Mouse (Mus musculus) left cerebral cortex, adult 2 months (tissue): ENCODE measurements around the gene 4930415O20Rik. TPM values are rescaled to one million over a fixed set of nuclear protein-coding genes. Genes with fewer than 3 reads are reported as not detected.

Experiments
- DNase-seq, 2 experiments: peaks; one replicate each; pipeline ENCODE4 v3.0.0; 2021 to 2022; ENCODE audit warnings: low spot score in 2 of 2, mixed read lengths in 1 of 2; ENCODE audit errors: extremely low spot score in 1 of 2
- H3K27ac ChIP-seq: fragments of 200-600 bp; 2 replicates; pipeline ENCODE4 v1.8.1; 2022
- H3K4me3 ChIP-seq: fragments of 200-600 bp; 2 replicates; pipeline ENCODE4 v1.8.1; 2022
- CTCF ChIP-seq: fragments of 200-600 bp; IDR thresholded peaks from 2 replicates; pipeline ENCODE4 v1.8.1; 2022; ENCODE audit warnings: antibody characterized with exemption, mild to moderate bottlenecking, moderate library complexity
- intact Hi-C: fragments of 180-260 bp; cut with DNase I; formaldehyde crosslinking; loops from one replicate; pipeline ENCODE4 v1.15.1; 2025
- total RNA-seq, 2 experiments: library from RNA; stranded (reverse); gene quantifications; 2 replicates each; pipeline ENCODE4 v1.2.3; 2021

Gene 4930415O20Rik
- total RNA-seq, 2 experiments from 2014 or later: not detected

- no peak for TF ChIP-seq CTCF
- Histone ChIP-seq H3K4me3 (peak overlapping the region; percentile 64), H3K27ac (peak overlapping the region; percentile 80)
- peak; percentile 70 for DNase-seq
- intact Hi-C loops: no loop called here
Measured at GRCm38 (mm10) chr15:98636517-98636916, 65.7 kb downstream of the 4930415O20Rik start.

GRCm38 (mm10) chr15:98637155-98637554 lies 66.4 kb downstream of the 4930415O20Rik start:
- no peak for DNase-seq
- Histone ChIP-seq H3K4me3 (peak overlapping the region; percentile 64), H3K27ac (no peak overlapping the region)
- no peak for TF ChIP-seq CTCF
- intact Hi-C loops: no loop called here

Other genes starting within 250 kb of the 4930415O20Rik start
- gene Olfr284, start 230.0 kb upstream of the 4930415O20Rik start, total RNA-seq: not detected
- not detected for gene Olfr283, start 190.1 kb upstream of the 4930415O20Rik start, total RNA-seq
- gene Olfr282, start 139.8 kb upstream of the 4930415O20Rik start, total RNA-seq: not detected
- gene Olfr281, start 118.4 kb upstream of the 4930415O20Rik start, total RNA-seq: not detected
- gene OR5BS1P, start 101.1 kb upstream of the 4930415O20Rik start, total RNA-seq: not detected
- not detected for gene Lalba, start 88.3 kb upstream of the 4930415O20Rik start, total RNA-seq
- gene Olfr279, start 78.6 kb upstream of the 4930415O20Rik start, total RNA-seq: not detected
- 10 to 100 TPM; 55.1 to 56.7 TPM for gene Kansl2, start 36.7 kb upstream of the 4930415O20Rik start, total RNA-seq
- 10 to 100 TPM; 40.3 to 45.8 TPM for gene Ccnt1, start 81 bp upstream of the 4930415O20Rik start, total RNA-seq
- 10 to 100 TPM; 52.7 to 57.4 TPM for gene Adcy6, start 39.1 kb downstream of the 4930415O20Rik start, total RNA-seq
- gene Cacnb3, start 59.8 kb downstream of the 4930415O20Rik start, total RNA-seq: 100 to 1,000 TPM; 271 to 291 TPM
- gene Ddx23, start 91.9 kb downstream of the 4930415O20Rik start, total RNA-seq: 10 to 100 TPM; 84.4 to 90.2 TPM
- gene Rnd1, start 106.5 kb downstream of the 4930415O20Rik start, total RNA-seq: 10 to 100 TPM; 27.4 to 27.7 TPM
- 10 to 100 TPM; 11.2 TPM for gene Ccdc65, start 137.2 kb downstream of the 4930415O20Rik start, total RNA-seq
- gene Fkbp11, start 157.2 kb downstream of the 4930415O20Rik start, total RNA-seq: 1 to 10 TPM; 1.9 TPM
- gene Arf3, start 192.2 kb downstream of the 4930415O20Rik start, total RNA-seq: 100 to 1,000 TPM; 749 to 756 TPM
- gene Wnt10b, start 207.1 kb downstream of the 4930415O20Rik start, total RNA-seq: under 1 TPM; 0.51 to 0.66 TPM
- under 1 TPM in 1 of 2 experiments, not detected in 1; 0.14 TPM for gene Wnt1, start 218.9 kb downstream of the 4930415O20Rik start, total RNA-seq
- gene Ddn, start 238.5 kb downstream of the 4930415O20Rik start, total RNA-seq: 100 to 1,000 TPM; 739 to 834 TPM